Mouse (Mus musculus) ES-Bruce4 (cell line): ENCODE data around the gene Ypel2.

ENCODE experiments used
- CTCF ChIP-seq: IDR thresholded peaks from one replicate; pipeline ENCODE4 v1.8.1; 2011; ENCODE audit warnings: low read depth, low read length
- EP300 ChIP-seq: IDR thresholded peaks from 2 replicates; pipeline ENCODE4 v1.6.1; 2011; ENCODE audit warnings: low read depth, low read length; ENCODE audit not compliant: insufficient read depth
- POLR2A ChIP-seq: IDR thresholded peaks from one replicate; pipeline ENCODE4 v1.8.1; 2011; ENCODE audit warnings: low read length; ENCODE audit not compliant: insufficient read depth

- TF ChIP-seq CTCF = no peak
- no peak for TF ChIP-seq EP300
- TF ChIP-seq POLR2A = no peak
These were observed 40.4 kb downstream of the Ypel2 start for GRCm38 (mm10) chr11:86953096-86953495.
